Mouse (Mus musculus) embryonic facial prominence, embryonic 14.5 days (tissue): Measurements from ENCODE around the gene Atxn7l2. TPM values are rescaled to one million over a fixed set of nuclear protein-coding genes. Genes with fewer than 3 reads are reported as not detected.
A peak's percentile ranks its signal among the peaks of the same experiment; 100 is the strongest.

Experiments used
- ATAC-seq: fragments of 200-750 bp; cut with Nextera tagmentation; 2 replicates; pipeline ENCODE4 v1.8.0; 2017; ENCODE audit warnings: low read depth, moderate number of reproducible peaks, moderate TSS enrichment
- DNase-seq: peaks from one replicate; pipeline ENCODE4 v3.0.0-alpha.2; 2015; ENCODE audit warnings: low spot score
- H3K27ac ChIP-seq: fragments of 300-500 bp; sonication (generic); replicated peaks from 2 replicates; pipeline ENCODE4 v1.5.1; 2014; ENCODE audit warnings: low read depth, mild to moderate bottlenecking, low read length, moderate library complexity
- H3K27me3 ChIP-seq: fragments of 300-500 bp; sonication (generic); replicated peaks from 2 replicates; pipeline ENCODE4 v1.6.1; 2014; ENCODE audit warnings: low read length; ENCODE audit not compliant: control insufficient read depth, insufficient read depth
- H3K36me3 ChIP-seq: fragments of 300-500 bp; sonication (generic); 2 replicates; pipeline ENCODE4 v1.6.1; 2014; ENCODE audit warnings: low read length, mixed read lengths; ENCODE audit not compliant: control insufficient read depth, insufficient read depth
- H3K4me1 ChIP-seq: fragments of 300-500 bp; sonication (generic); 2 replicates; pipeline ENCODE4 v1.6.1; 2014; ENCODE audit warnings: antibody characterized with exemption, low read length; ENCODE audit not compliant: control insufficient read depth, insufficient read depth
- H3K4me2 ChIP-seq: fragments of 300-500 bp; sonication (generic); 2 replicates; pipeline ENCODE4 v1.6.1; 2014; ENCODE audit warnings: low read depth, mild to moderate bottlenecking, low read length, moderate library complexity, mixed read lengths
- H3K4me3 ChIP-seq: fragments of 300-500 bp; sonication (generic); 2 replicates; pipeline ENCODE4 v1.5.1; 2014; ENCODE audit warnings: low read depth, mild to moderate bottlenecking, low read length
- H3K9ac ChIP-seq: fragments of 300-500 bp; sonication (generic); 2 replicates; pipeline ENCODE4 v1.6.1; 2014; ENCODE audit warnings: low read depth, mild to moderate bottlenecking, low read length, moderate library complexity, mixed read lengths
- H3K9me3 ChIP-seq: fragments of 300-500 bp; sonication (generic); 2 replicates; pipeline ENCODE4 v1.6.1; 2016; ENCODE audit warnings: low read length; ENCODE audit not compliant: control insufficient read depth
- WGBS: fragments of 180-500 bp; shearing (Covaris S2); extraction: QIAGEN DNeasy Blood & Tissue Kit; methylation state at CpG from one replicate; pipeline ENCODE4 v1.1.7; 2014; 5-methylcytosine and 5-hydroxymethylcytosine counted together
- polyA plus RNA-seq: library from polyadenylated mRNA; unstranded; fragments of >200 nt; fragmentation: Nextera tagmentation; extraction: Ambion mirVana; gene quantifications from 2 replicates; pipeline ENCODE4 v1.2.1, GENCODE M21; 2014

The Atxn7l2 gene
- polyA plus RNA-seq, 1 experiment from 2014 or later = 15.6 TPM

- no peak for ATAC-seq
- no peak overlapping the region for H3K9ac ChIP-seq
- H3K27me3 ChIP-seq = peaks cover 48% of the 10 kb centered on the region
- peaks cover 9% of the 10 kb centered on the region; the same call in 1 of the 2 replicates for H3K4me1 ChIP-seq
- no peaks in the 10 kb centered on the region for H3K36me3 ChIP-seq
- H3K4me3 ChIP-seq = no peak overlapping the region
- 71% methylated on average over 2 of the region's 2 CpGs for WGBS
- no peak for DNase-seq
- no peak overlapping the region for H3K27ac ChIP-seq
- H3K4me2 ChIP-seq = peak overlapping the region; percentile 88; the same call in 1 of the 2 replicates
- no peaks in the 10 kb centered on the region for H3K9me3 ChIP-seq
Measured at GRCm38 (mm10) chr3:108227521-108227920, 16.8 kb upstream of the Atxn7l2 start.

DNA sequence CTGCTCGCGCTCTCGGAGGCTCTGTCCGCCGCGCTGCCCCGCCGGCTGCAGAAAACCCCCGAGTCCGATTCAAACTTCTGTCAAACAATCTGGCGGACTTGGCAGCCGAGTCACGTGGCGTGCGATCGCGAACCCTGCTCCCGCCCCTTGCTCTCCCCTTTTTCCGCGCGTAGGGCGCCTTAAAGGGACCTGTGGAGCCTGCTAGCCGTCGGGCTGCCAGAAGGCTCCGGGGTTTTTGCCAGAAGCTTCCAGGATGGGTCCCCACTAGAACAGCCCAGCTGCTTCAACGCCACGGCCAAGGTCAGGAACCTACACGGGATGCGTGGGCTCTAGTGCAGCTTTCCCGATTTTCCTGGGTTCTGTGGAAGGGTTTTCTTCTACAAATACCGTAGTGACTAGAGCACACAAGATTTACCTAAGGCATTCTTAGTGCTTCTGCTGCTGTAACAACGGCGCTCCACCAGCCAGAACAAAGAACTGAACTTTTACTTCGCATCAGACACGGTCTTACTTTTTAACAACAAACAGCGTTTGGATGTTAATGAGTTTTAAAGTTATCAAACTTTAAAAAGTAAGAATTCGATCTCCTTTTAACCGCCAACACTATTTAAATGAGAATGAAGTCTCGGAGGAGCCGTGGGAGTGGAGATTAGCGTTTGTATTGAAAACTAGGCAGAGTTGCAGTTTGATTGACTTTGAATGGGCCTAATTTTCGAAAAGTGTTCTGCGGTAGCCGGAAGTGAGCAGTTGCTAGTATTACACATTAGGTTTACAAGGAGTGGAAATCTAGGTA lies 16.0 kb upstream of the Atxn7l2 start, which contains the start of gene Sypl2:
Gene Sypl2 (minus strand): TSS at position 91 of the 793 bp plus-strand sequence.
- peak; percentile 75 for DNase-seq
- peak within 1 kb of the TSS; percentile 88 for H3K4me2 ChIP-seq
- 8% methylated on average over 21 of the region's 44 CpGs for WGBS
- H3K36me3 ChIP-seq = no peaks in the 10 kb centered on the region
- peaks cover 48% of the 10 kb centered on the region for H3K27me3 ChIP-seq
- peaks cover 9% of the 10 kb centered on the region; the same call in 1 of the 2 replicates for H3K4me1 ChIP-seq
- peak within 1 kb of the TSS; percentile 60 for H3K9ac ChIP-seq
- H3K4me3 ChIP-seq = peak within 1 kb of the TSS; percentile 51
- no peak within 1 kb of the TSS; the same call in 1 of the 2 replicates for H3K27ac ChIP-seq
- ATAC-seq = peak; percentile 53
- no peaks in the 10 kb centered on the region for H3K9me3 ChIP-seq

DNA sequence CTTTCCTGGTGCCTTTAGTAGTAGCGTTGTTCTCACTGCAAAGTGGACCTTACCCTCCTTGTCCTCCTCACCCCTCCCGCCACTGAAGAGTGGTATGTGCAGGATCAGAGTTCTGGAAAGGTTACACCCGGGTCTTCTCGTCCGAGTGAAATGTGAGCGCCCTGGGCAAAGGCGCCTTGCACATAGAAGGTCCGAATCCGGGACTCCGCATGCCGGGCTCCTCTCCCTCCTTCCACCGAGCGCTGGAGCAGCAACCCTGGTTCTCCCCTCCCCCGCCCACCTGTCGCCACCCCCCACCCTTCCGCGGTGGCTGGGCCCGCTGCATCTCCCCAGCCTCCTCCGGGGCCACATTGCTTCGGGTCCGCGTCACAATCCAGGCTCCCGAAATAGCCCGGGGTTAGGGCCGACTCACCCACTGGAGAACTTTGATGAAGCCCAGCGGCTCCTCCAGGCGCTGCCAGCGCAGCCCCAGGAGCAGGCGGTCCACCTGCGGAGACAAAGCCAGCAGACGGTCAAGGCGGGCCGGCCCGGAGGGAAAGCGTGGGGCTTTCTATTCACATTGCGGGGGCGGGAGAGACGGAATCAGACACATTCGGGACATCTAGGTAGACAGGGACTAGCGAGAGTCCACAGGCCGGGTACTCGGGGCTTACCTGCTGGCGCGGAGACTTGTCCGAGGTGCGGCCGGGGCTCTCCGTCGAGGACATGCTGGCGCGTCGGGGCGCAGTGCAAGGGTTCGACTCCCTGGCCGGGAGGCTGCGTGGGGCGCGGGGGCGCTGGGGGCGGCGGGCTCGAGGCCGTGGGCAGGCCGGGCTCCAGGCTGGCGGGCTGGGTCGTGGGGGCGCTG lies 15.2 kb upstream of the Atxn7l2 start:
- 4% methylated on average over 35 of the region's 67 CpGs for WGBS
- H3K9ac ChIP-seq = peak overlapping the region; percentile 60
- no peak for DNase-seq
- H3K36me3 ChIP-seq = no peaks in the 10 kb centered on the region
- H3K9me3 ChIP-seq = no peaks in the 10 kb centered on the region
- peaks cover 48% of the 10 kb centered on the region for H3K27me3 ChIP-seq
- peak; percentile 68; the same call in 1 of the 2 replicates for ATAC-seq
- H3K27ac ChIP-seq = no peak overlapping the region
- peaks cover 9% of the 10 kb centered on the region; the same call in 1 of the 2 replicates for H3K4me1 ChIP-seq
- H3K4me3 ChIP-seq = peak overlapping the region; percentile 51
- H3K4me2 ChIP-seq = peak overlapping the region; percentile 88

DNA sequence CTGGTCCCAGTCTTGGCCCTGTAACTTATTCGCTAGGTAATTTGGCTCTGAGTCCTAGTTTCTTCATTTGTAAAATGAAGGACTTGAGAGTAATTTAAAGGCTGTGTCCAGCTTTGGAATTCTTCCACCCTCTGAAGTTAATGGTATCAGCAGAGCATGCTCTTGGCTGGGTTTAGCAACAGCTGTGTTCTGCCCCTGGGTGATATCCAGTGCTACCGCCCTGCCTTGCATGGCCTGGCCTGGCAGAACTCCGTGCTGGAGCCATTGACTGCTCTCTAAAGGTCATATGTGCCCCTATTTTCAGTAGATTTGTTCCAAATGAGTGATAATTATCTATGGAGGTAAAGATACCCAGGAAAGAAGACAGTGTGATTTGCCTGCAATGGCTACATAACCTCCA lies 9.9 kb upstream of the Atxn7l2 start:
- DNase-seq (no peak), ATAC-seq (no peak)
- Histone ChIP-seq H3K4me3 (no peak overlapping the region), H3K9ac (no peak overlapping the region), H3K27ac (no peak overlapping the region), H3K4me2 (no peak overlapping the region), H3K9me3 (no peaks in the 10 kb centered on the region), H3K27me3 (peaks cover 22% of the 10 kb centered on the region), H3K4me1 (no peaks in the 10 kb centered on the region), H3K36me3 (no peaks in the 10 kb centered on the region)
- 87% methylated on average over 3 of the region's 3 CpGs for WGBS

DNA sequence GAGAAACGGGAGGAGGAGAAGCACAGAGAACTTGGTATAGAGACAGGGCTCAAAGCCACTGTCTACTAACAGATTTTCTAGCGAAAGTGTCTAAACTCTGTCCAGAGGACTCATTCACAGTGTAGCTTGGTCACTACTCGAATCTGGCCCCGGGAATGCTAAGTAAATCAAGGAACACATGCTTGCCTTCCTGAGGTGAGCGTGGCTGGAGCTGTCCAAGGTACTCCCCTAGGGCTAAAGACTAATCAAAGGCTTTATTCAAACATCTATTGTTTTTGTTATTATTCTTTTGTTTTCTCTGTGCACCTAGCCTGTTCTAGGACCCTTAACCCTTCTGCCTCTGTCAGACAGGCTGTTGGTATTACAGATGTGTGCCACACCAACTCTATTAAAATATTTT lies 4.0 kb upstream of the Atxn7l2 start:
- no peaks in the 10 kb centered on the region; the same call in 1 of the 2 replicates for H3K27me3 ChIP-seq
- ATAC-seq (no peak), DNase-seq (peak; percentile 57)
- H3K4me3 ChIP-seq = no peak overlapping the region
- no peak overlapping the region for H3K27ac ChIP-seq
- 11% methylated on average over 5 of the region's 5 CpGs for WGBS
- H3K4me2 ChIP-seq = no peak overlapping the region
- peaks cover 5% of the 10 kb centered on the region; the same call in 1 of the 2 replicates for H3K4me1 ChIP-seq
- H3K9ac ChIP-seq = no peak overlapping the region
- H3K9me3 ChIP-seq = no peaks in the 10 kb centered on the region
- H3K36me3 ChIP-seq = no peaks in the 10 kb centered on the region

DNA sequence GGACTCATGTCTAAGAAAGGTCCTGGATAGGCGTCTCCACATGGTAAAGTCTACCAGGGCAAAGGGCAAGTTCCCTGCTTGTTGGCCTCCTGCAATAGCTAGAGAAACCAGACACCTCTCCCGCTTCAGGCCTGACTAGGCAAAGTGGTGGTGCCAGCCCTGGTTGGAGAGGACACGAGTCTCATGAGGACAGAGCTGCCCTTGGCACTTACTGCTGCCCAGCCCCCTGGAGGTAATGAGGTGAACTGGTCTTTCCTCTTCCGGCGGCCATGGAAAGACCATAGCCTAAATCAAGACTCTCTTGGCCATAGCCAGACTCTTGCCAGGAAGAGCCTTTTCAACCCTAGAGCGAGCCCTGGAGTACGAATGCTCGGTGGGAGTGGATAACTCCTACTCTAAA lies 1.7 kb upstream of the Atxn7l2 start:
- H3K4me3 ChIP-seq = no peak overlapping the region
- H3K36me3 ChIP-seq = 0 out of 2 replicates have a peak, but pooled peaks cover 2% of the 10 kb centered on the region
- peaks cover 15% of the 10 kb centered on the region for H3K4me1 ChIP-seq
- ATAC-seq (no peak), DNase-seq (no peak)
- no peak overlapping the region for H3K9ac ChIP-seq
- 81% methylated on average over 8 of the region's 8 CpGs for WGBS
- no peak overlapping the region for H3K27ac ChIP-seq
- H3K9me3 ChIP-seq = no peaks in the 10 kb centered on the region
- no peak overlapping the region for H3K4me2 ChIP-seq
- no peaks in the 10 kb centered on the region; the same call in 1 of the 2 replicates for H3K27me3 ChIP-seq

- no peak for DNase-seq
- peaks cover 19% of the 10 kb centered on the region for H3K4me1 ChIP-seq
- no peak overlapping the region for H3K9ac ChIP-seq
- WGBS = 86% methylated on average over 6 of the region's 6 CpGs
- no peaks in the 10 kb centered on the region; the same call in 1 of the 2 replicates for H3K27me3 ChIP-seq
- H3K9me3 ChIP-seq = no peaks in the 10 kb centered on the region
- H3K36me3 ChIP-seq = peaks cover 6% of the 10 kb centered on the region; the same call in 1 of the 2 replicates
- no peak overlapping the region for H3K4me2 ChIP-seq
- no peak overlapping the region for H3K4me3 ChIP-seq
- ATAC-seq = no peak
- H3K27ac ChIP-seq = no peak overlapping the region
Measured at GRCm38 (mm10) chr3:108211845-108212244, 1.1 kb upstream of the Atxn7l2 start.

GRCm38 (mm10) chr3:108209946-108210770 lies 576 bp downstream of the Atxn7l2 start:
- Histone ChIP-seq H3K27me3 (no peaks in the 10 kb centered on the region; the same call in 1 of the 2 replicates), H3K9ac (peak overlapping the region; percentile 83), H3K9me3 (no peaks in the 10 kb centered on the region), H3K4me2 (peak overlapping the region; percentile 90), H3K36me3 (peaks cover 23% of the 10 kb centered on the region), H3K27ac (peak overlapping the region; percentile 93), H3K4me1 (peaks cover 23% of the 10 kb centered on the region), H3K4me3 (peak overlapping the region; percentile 55)
- peak; percentile 99 for DNase-seq
- ATAC-seq = peak; percentile 95
- WGBS = 0% methylated on average over 22 of the region's 72 CpGs
